Mouse (Mus musculus): ENCODE data around the gene Samd8.

The Samd8 gene

GRCm38 (mm10) chr14:21750008-21750880, at the start of gene Samd8:
Gene Samd8, plus strand, starts transcription at chr14:21750531.
- DNase-seq: peak; percentile 88

- no peak for DNase-seq
Measured at GRCm38 (mm10) chr14:21702691-21703090, 47.6 kb upstream of the Samd8 start.

GRCm38 (mm10) chr14:21703255-21703654, 47.1 kb upstream of the Samd8 start:
- no peak for DNase-seq

- DNase-seq: no peak
Measured at GRCm38 (mm10) chr14:21705462-21705861, 44.9 kb upstream of the Samd8 start.

GRCm38 (mm10) chr14:21706759-21707571, 43.4 kb upstream of the Samd8 start:
- DNase-seq: no peak

- no peak for DNase-seq
Measured at GRCm38 (mm10) chr14:21709545-21709944, 40.8 kb upstream of the Samd8 start.

GRCm38 (mm10) chr14:21711231-21711630, 39.1 kb upstream of the Samd8 start:
- no peak for DNase-seq

GRCm38 (mm10) chr14:21714486-21714885, 35.8 kb upstream of the Samd8 start, which contains the start of gene Dupd1:
Gene Dupd1, minus strand, starts transcription at chr14:21714576.
- no peak for DNase-seq

GRCm38 (mm10) chr14:21719646-21720383, 30.5 kb upstream of the Samd8 start:
- DNase-seq: no peak

GRCm38 (mm10) chr14:21720430-21721205, 29.7 kb upstream of the Samd8 start:
- DNase-seq: no peak

- DNase-seq: no peak
Measured at GRCm38 (mm10) chr14:21722021-21722698, 28.2 kb upstream of the Samd8 start.

- no peak for DNase-seq
Measured at GRCm38 (mm10) chr14:21729031-21729732, 21.1 kb upstream of the Samd8 start.

- DNase-seq: no peak
Measured at GRCm38 (mm10) chr14:21729936-21730335, 20.4 kb upstream of the Samd8 start.

GRCm38 (mm10) chr14:21733131-21733905, 17.0 kb upstream of the Samd8 start:
- no peak for DNase-seq

- no peak for DNase-seq
Measured at GRCm38 (mm10) chr14:21740345-21740744, 10.0 kb upstream of the Samd8 start.

GRCm38 (mm10) chr14:21741314-21741713, 9.0 kb upstream of the Samd8 start:
- no peak for DNase-seq

GRCm38 (mm10) chr14:21741786-21742185, 8.5 kb upstream of the Samd8 start:
- DNase-seq: peak; percentile 62

GRCm38 (mm10) chr14:21742441-21742840, 7.9 kb upstream of the Samd8 start:
- DNase-seq: no peak

GRCm38 (mm10) chr14:21744169-21744568, 6.2 kb upstream of the Samd8 start:
- no peak for DNase-seq

GRCm38 (mm10) chr14:21745149-21745548, 5.2 kb upstream of the Samd8 start:
- no peak for DNase-seq

All from cerebellum, adult 11-12 months (tissue).